Mouse (Mus musculus): ENCODE results near the gene Tmem266. TPM values are rescaled to one million over a fixed set of nuclear protein-coding genes. Genes with fewer than 3 reads are reported as not detected.

Tmem266 gene
- total RNA-seq, 2 experiments from 2014 or later: 5.8 to 6.1 TPM

GRCm38 (mm10) chr9:55348664-55349063 is 22.0 kb downstream of the Tmem266 start:
- TF ChIP-seq CTCF (conservative IDR thresholded peaks at IDR 0.05): no peak
- Histone ChIP-seq H3K27ac (no peak overlapping the region), H3K4me3 (no peak overlapping the region)
- DNase-seq (ENCODE audit: low spot score in 2 of 2): no peak

- Histone ChIP-seq H3K27ac (no peak overlapping the region), H3K4me3 (no peak overlapping the region)
- TF ChIP-seq CTCF (conservative IDR thresholded peaks at IDR 0.05): no peak
- no peak for DNase-seq (ENCODE audit: low spot score in 2 of 2)
Observed at GRCm38 (mm10) chr9:55354686-55355085, 28.0 kb downstream of the Tmem266 start.

GRCm38 (mm10) chr9:55355270-55355834 is 28.6 kb downstream of the Tmem266 start:
- Histone ChIP-seq H3K27ac (no peak overlapping the region), H3K4me3 (no peak overlapping the region)
- DNase-seq (ENCODE audit: low spot score in 2 of 2): no peak
- no peak for TF ChIP-seq CTCF (conservative IDR thresholded peaks at IDR 0.05)

- no peak for DNase-seq (ENCODE audit: low spot score in 2 of 2)
- no peak overlapping the region for H3K27ac ChIP-seq
- H3K4me3 ChIP-seq: no peak overlapping the region
- no peak for TF ChIP-seq CTCF (conservative IDR thresholded peaks at IDR 0.05)
Observed at GRCm38 (mm10) chr9:55357164-55357563, 30.5 kb downstream of the Tmem266 start.

- Histone ChIP-seq H3K4me3 (no peak overlapping the region), H3K27ac (no peak overlapping the region)
- no peak for TF ChIP-seq CTCF (conservative IDR thresholded peaks at IDR 0.05)
- DNase-seq (ENCODE audit: low spot score in 2 of 2): no peak
Observed at GRCm38 (mm10) chr9:55360372-55360771, 33.7 kb downstream of the Tmem266 start.

GRCm38 (mm10) chr9:55360861-55361260 is 34.1 kb downstream of the Tmem266 start:
- no peak for TF ChIP-seq CTCF (conservative IDR thresholded peaks at IDR 0.05)
- Histone ChIP-seq H3K4me3 (no peak overlapping the region), H3K27ac (no peak overlapping the region)
- no peak for DNase-seq (ENCODE audit: low spot score in 2 of 2)

GRCm38 (mm10) chr9:55361969-55362368 is 35.3 kb downstream of the Tmem266 start:
- no peak for TF ChIP-seq CTCF (conservative IDR thresholded peaks at IDR 0.05)
- Histone ChIP-seq H3K27ac (no peak overlapping the region), H3K4me3 (no peak overlapping the region)
- DNase-seq (ENCODE audit: low spot score in 2 of 2): no peak

GRCm38 (mm10) chr9:55363707-55364106 is 37.0 kb downstream of the Tmem266 start:
- no peak for TF ChIP-seq CTCF (conservative IDR thresholded peaks at IDR 0.05)

GRCm38 (mm10) chr9:55368011-55368410 is 41.3 kb downstream of the Tmem266 start:
- H3K27ac ChIP-seq: no peak overlapping the region
- peak in 1 of 2 experiments; percentile 0 for DNase-seq (ENCODE audit: low spot score in 2 of 2)
- no peak overlapping the region for H3K4me3 ChIP-seq
- no peak for TF ChIP-seq CTCF (conservative IDR thresholded peaks at IDR 0.05)

More at GRCm38 (mm10) chr9:55363707-55364106, 37.0 kb downstream of the Tmem266 start:
- H3K27ac ChIP-seq: no peak overlapping the region
- no peak overlapping the region for H3K4me3 ChIP-seq
- DNase-seq (ENCODE audit: low spot score in 2 of 2): no peak

GRCm38 (mm10) chr9:55371908-55372307 is 45.2 kb downstream of the Tmem266 start:
- DNase-seq (ENCODE audit: low spot score in 2 of 2): no peak
- TF ChIP-seq CTCF (conservative IDR thresholded peaks at IDR 0.05): no peak
- H3K4me3 ChIP-seq: no peak overlapping the region
- H3K27ac ChIP-seq: no peak overlapping the region

- no peak for DNase-seq (ENCODE audit: low spot score in 2 of 2)
- Histone ChIP-seq H3K4me3 (no peak overlapping the region), H3K27ac (0 out of 2 replicates have a peak overlapping the region, but pooled peaks have one; percentile 14)
- TF ChIP-seq CTCF (conservative IDR thresholded peaks at IDR 0.05): no peak
Observed at GRCm38 (mm10) chr9:55377603-55378250, 51.0 kb downstream of the Tmem266 start.

- H3K27ac ChIP-seq: no peak overlapping the region
Observed at GRCm38 (mm10) chr9:55381456-55381855, 54.7 kb downstream of the Tmem266 start.

GRCm38 (mm10) chr9:55382441-55382840 is 55.7 kb downstream of the Tmem266 start:
- TF ChIP-seq CTCF (conservative IDR thresholded peaks at IDR 0.05): peak; percentile 86
- no peak overlapping the region for H3K4me3 ChIP-seq
- no peak for DNase-seq (ENCODE audit: low spot score in 2 of 2)
- no peak overlapping the region for H3K27ac ChIP-seq

More at GRCm38 (mm10) chr9:55381456-55381855, 54.7 kb downstream of the Tmem266 start:
- TF ChIP-seq CTCF (conservative IDR thresholded peaks at IDR 0.05): no peak
- DNase-seq (ENCODE audit: low spot score in 2 of 2): no peak
- no peak overlapping the region for H3K4me3 ChIP-seq

GRCm38 (mm10) chr9:55386117-55386516 is 59.4 kb downstream of the Tmem266 start:
- Histone ChIP-seq H3K27ac (no peak overlapping the region), H3K4me3 (no peak overlapping the region)
- TF ChIP-seq CTCF (conservative IDR thresholded peaks at IDR 0.05): no peak
- DNase-seq (ENCODE audit: low spot score in 2 of 2): no peak

Data from layer of hippocampus, adult 2 months (tissue).